Mouse (Mus musculus) bone marrow macrophage, adult 2 months (primary cell): ENCODE measurements at regions not wholly inside any gene's neighbourhood (a gene's known extent, or its start where the extent isn't known, plus 50 kb on each side); places are given as distances from the start of the nearest gene placed in this dataset.

ENCODE experiments used
- CTCF ChIP-seq: IDR thresholded peaks from 2 replicates; pipeline ENCODE4 v1.5.1; 2012; ENCODE audit warnings: low read depth, mild to moderate bottlenecking, low read length, moderate library complexity
- POLR2A ChIP-seq: IDR thresholded peaks from 2 replicates; pipeline ENCODE4 v1.6.1; 2012; ENCODE audit warnings: mild to moderate bottlenecking, low read depth, low read length, borderline replicate concordance

DNA sequence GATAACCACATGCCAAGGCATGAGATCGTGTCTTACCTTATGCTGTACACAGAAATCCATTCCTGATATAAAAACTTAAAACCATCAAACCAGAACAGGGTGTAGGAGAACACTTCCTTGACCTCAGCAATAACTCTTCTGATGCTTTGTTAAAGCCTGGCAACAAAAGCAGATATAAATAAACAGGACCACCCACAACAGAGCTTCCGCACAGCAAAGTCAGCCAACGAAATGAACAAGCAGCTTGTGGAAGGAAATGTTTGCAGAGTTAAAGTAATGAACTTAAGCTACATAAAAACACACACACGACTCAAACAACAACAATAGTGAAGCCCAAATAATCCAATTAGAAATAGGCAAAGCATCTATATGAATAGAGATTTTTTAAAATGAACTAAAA lies 54.8 kb upstream of the Bach2 start:
- TF ChIP-seq CTCF (no peak), POLR2A (no peak)
